Mouse (Mus musculus) E14TG2a.4 (cell line): ENCODE data around the gene Slc4a3.

Source experiments
- CTCF ChIP-seq: conservative IDR thresholded peaks from 2 replicates; pipeline ENCODE4 v1.5.1; 2014; ENCODE audit warnings: low read length
- NANOG ChIP-seq: IDR thresholded peaks from 2 replicates; pipeline ENCODE4 v1.6.1; 2014; ENCODE audit warnings: borderline replicate concordance, low read length, mixed read lengths
- POU5F1 ChIP-seq: IDR thresholded peaks from 2 replicates; pipeline ENCODE4 v1.6.1; 2014; ENCODE audit warnings: low read length, borderline replicate concordance

- TF ChIP-seq CTCF: no peak
- TF ChIP-seq POU5F1: no peak
- TF ChIP-seq NANOG: no peak
Observed at GRCm38 (mm10) chr1:75593956-75594355, 47.9 kb downstream of the Slc4a3 start.
